Mouse (Mus musculus) macrophage (primary cell): ENCODE results near the gene Aqp9. TPM values are rescaled to one million over a fixed set of nuclear protein-coding genes. Genes with fewer than 3 reads are reported as not detected.

Experiments
- H3K27ac ChIP-seq: fragments of 350-480 bp; formaldehyde crosslinking; 2 replicates; pipeline ENCODE4 v1.9.0; 2021
- H3K36me3 ChIP-seq: fragments of 350-480 bp; formaldehyde crosslinking; 2 replicates; pipeline ENCODE4 v1.9.0; 2021; ENCODE audit errors: inconsistent target
- H3K4me3 ChIP-seq: fragments of 350-480 bp; formaldehyde crosslinking; 2 replicates; pipeline ENCODE4 v1.9.0; 2021; ENCODE audit errors: inconsistent target
- H3K79me2 ChIP-seq: fragments of 350-480 bp; formaldehyde crosslinking; 2 replicates; pipeline ENCODE4 v1.9.0; 2021; ENCODE audit errors: inconsistent target
- WGBS: methylation state at CpG from one replicate; pipeline ENCODE4 v1.1.7; 2026; ENCODE audit warnings: inconsistent platforms; ENCODE audit not compliant: missing documents; 5-methylcytosine and 5-hydroxymethylcytosine counted together
- polyA plus RNA-seq: library from polyadenylated mRNA; stranded (reverse); fragments of 250-400 nt; gene quantifications from 3 replicates; pipeline ENCODE4 v1.2.4, GENCODE M21; 2018; ENCODE audit warnings: inconsistent platforms
- total RNA-seq, 78 experiments: library from RNA; depleted of rRNA; stranded (reverse); fragments of 250-400 nt; gene quantifications; 1 replicate in 9 of 78; 2 replicates in 24 of 78; 3 replicates in 43 of 78; 4 replicates in 2 of 78; pipeline ENCODE4 v1.2.4; 2018; ENCODE audit warnings: inconsistent platforms in 56 of 78

The Aqp9 gene
- total RNA-seq (2018; cell fraction: chromatin; rRNA removed): 1 to 10 TPM in 1 of 26 experiments, under 1 TPM in 7, not detected in 18; 0.16 to 2.6 (median 0.58) TPM
- total RNA-seq (2018; cell fraction: cytosol; rRNA removed): 1 to 10 TPM in 5 of 26 experiments, under 1 TPM in 20, not detected in 1; 0.06 to 2.0 (median 0.23) TPM
- 1 to 10 TPM in 10 of 26 experiments, under 1 TPM in 4, not detected in 12; 0.27 to 4.6 (median 1.2) TPM for total RNA-seq (2018; cell fraction: nucleus; rRNA removed)
- 0.21 to 0.23 TPM in 2 of 3 replicates, not detected in the other for polyA plus RNA-seq

- H3K27ac ChIP-seq: peak within 1 kb of the TSS; percentile 36
- no peaks in the 10 kb centered on the region for H3K79me2 ChIP-seq
- WGBS: 83% methylated on average over 12 of the region's 12 CpGs
- H3K36me3 ChIP-seq: no peaks in the 10 kb centered on the region
- no peak within 1 kb of the TSS for H3K4me3 ChIP-seq
These were observed at the start of gene Aqp9 for GRCm38 (mm10) chr9:71168511-71168910. Gene Aqp9, minus strand, starts transcription at chr9:71168682.

DNA sequence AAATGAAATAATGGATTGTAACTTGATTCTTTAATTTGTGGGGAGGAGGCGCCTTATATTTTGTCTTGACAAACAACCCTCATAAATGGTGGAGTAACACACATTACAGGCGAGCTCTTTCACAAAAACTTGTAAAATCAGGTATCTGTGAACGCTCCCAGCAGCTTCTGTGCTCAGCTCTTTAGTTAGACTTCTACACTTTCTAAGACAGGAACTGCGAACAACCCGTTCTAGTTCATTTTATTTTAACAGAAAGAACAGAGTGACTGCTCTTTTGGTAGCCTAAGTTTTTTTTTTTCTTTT, 49.3 kb upstream of the Aqp9 start:
- no peak overlapping the region for H3K27ac ChIP-seq
- no peaks in the 10 kb centered on the region for H3K36me3 ChIP-seq
- WGBS: 36% methylated on average over 5 of the region's 5 CpGs
- H3K79me2 ChIP-seq: no peaks in the 10 kb centered on the region
- H3K4me3 ChIP-seq: no peak overlapping the region

DNA sequence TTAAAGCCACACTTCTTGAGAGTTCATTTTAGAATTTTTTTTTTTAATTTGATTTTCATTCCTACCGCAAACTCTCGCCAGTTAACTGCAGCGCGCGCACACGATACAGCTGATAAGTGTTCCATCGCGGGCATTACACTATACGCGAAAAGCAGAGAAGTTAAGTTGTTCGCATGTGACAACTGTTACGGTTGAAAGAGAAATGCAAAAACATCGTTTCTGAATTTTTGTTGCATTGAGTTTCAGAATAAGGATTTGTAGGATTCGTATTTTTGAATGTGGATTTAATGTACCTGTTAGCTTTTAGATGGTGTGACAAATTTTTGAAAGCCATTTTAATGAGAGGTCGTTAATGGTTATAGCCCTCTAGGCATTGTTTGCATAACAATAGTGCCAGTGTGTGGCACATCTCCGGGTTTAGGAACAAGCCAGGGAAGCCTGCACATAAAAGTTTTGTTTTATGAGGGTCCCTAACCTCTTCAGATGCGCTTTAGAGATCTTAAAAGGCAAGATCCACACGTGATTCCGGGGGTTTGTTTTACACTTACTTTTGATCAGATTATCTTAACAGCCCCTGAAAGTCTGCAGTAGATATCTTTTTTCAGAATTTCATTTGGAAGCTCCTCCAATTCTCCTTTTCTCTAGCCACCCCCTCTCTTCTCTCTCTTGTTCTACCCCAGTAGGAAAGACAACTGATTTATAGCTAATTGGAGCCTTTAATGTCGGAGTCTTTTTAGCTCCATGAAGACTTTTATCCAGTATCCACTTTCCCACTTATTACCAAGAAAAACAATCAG, 48.7 kb upstream of the Aqp9 start:
- no peak overlapping the region for H3K27ac ChIP-seq
- WGBS: 6% methylated on average over 20 of the region's 20 CpGs

GRCm38 (mm10) chr9:71216036-71216995, 47.8 kb upstream of the Aqp9 start:
- WGBS: 3% methylated on average over 57 of the region's 57 CpGs
- H3K4me3 ChIP-seq: no peak overlapping the region
- no peaks in the 10 kb centered on the region for H3K79me2 ChIP-seq
- no peaks in the 10 kb centered on the region for H3K36me3 ChIP-seq
- H3K27ac ChIP-seq: no peak overlapping the region

More for the DNA sequence above, 48.7 kb upstream of the Aqp9 start:
- Histone ChIP-seq H3K4me3 (no peak overlapping the region), H3K36me3 (no peaks in the 10 kb centered on the region), H3K79me2 (no peaks in the 10 kb centered on the region)

- Histone ChIP-seq H3K36me3 (no peaks in the 10 kb centered on the region), H3K4me3 (no peak within 1 kb of the TSS), H3K27ac (no peak within 1 kb of the TSS), H3K79me2 (no peaks in the 10 kb centered on the region)
- 3% methylated on average over 79 of the region's 97 CpGs for WGBS
These were observed 47.0 kb upstream of the Aqp9 start, which contains the start of gene Aldh1a2 for GRCm38 (mm10) chr9:71215248-71216035. Gene Aldh1a2, plus strand, starts transcription at chr9:71215789.

GRCm38 (mm10) chr9:71213636-71214035, 45.2 kb upstream of the Aqp9 start:
- H3K79me2 ChIP-seq: no peaks in the 10 kb centered on the region
- 23% methylated on average over 4 of the region's 4 CpGs for whole genome bisulfite sequencing
- no peak overlapping the region for H3K4me3 ChIP-seq
- H3K36me3 ChIP-seq: no peaks in the 10 kb centered on the region
- H3K27ac ChIP-seq: no peak overlapping the region

- Histone ChIP-seq H3K4me3 (no peak overlapping the region), H3K36me3 (no peaks in the 10 kb centered on the region), H3K79me2 (no peaks in the 10 kb centered on the region), H3K27ac (no peak overlapping the region)
- WGBS: 13% methylated on average over 2 of the region's 2 CpGs
These were observed 42.4 kb upstream of the Aqp9 start for GRCm38 (mm10) chr9:71210870-71211269.

- no peaks in the 10 kb centered on the region for H3K79me2 ChIP-seq
- no peaks in the 10 kb centered on the region for H3K36me3 ChIP-seq
- 69% methylated on average over 3 of the region's 3 CpGs for WGBS
- no peak overlapping the region for H3K4me3 ChIP-seq
- H3K27ac ChIP-seq: no peak overlapping the region
These were observed 40.8 kb upstream of the Aqp9 start for GRCm38 (mm10) chr9:71209299-71209698.

GRCm38 (mm10) chr9:71202265-71202664, 33.8 kb upstream of the Aqp9 start:
- H3K27ac ChIP-seq: no peak overlapping the region
- WGBS: 51% methylated on average over 4 of the region's 4 CpGs
- no peak overlapping the region for H3K4me3 ChIP-seq

DNA sequence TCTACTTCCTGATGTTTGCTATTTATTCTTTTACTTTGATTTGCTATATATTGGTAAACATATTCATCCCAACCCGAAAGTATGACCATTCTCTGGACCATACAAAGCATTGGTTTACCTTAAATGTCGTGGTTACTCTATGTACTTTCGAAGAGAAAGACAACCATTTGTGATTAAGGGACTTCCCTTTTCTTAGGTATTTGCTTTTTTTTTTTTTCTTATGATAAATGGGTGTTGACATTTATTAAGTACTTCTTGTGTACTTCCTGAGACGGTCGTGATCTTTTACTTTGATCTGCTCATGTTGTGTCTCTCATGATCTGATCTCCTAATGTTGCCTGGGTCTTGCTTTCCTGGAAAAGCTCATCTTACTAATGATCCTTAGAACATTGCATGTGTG, 30.3 kb upstream of the Aqp9 start:
- H3K27ac ChIP-seq: no peak overlapping the region
- no peak overlapping the region for H3K4me3 ChIP-seq
- no peaks in the 10 kb centered on the region for H3K79me2 ChIP-seq
- WGBS: 27% methylated on average over 5 of the region's 5 CpGs
- no peaks in the 10 kb centered on the region for H3K36me3 ChIP-seq

More at GRCm38 (mm10) chr9:71202265-71202664, 33.8 kb upstream of the Aqp9 start:
- no peaks in the 10 kb centered on the region for H3K36me3 ChIP-seq
- H3K79me2 ChIP-seq: no peaks in the 10 kb centered on the region

DNA sequence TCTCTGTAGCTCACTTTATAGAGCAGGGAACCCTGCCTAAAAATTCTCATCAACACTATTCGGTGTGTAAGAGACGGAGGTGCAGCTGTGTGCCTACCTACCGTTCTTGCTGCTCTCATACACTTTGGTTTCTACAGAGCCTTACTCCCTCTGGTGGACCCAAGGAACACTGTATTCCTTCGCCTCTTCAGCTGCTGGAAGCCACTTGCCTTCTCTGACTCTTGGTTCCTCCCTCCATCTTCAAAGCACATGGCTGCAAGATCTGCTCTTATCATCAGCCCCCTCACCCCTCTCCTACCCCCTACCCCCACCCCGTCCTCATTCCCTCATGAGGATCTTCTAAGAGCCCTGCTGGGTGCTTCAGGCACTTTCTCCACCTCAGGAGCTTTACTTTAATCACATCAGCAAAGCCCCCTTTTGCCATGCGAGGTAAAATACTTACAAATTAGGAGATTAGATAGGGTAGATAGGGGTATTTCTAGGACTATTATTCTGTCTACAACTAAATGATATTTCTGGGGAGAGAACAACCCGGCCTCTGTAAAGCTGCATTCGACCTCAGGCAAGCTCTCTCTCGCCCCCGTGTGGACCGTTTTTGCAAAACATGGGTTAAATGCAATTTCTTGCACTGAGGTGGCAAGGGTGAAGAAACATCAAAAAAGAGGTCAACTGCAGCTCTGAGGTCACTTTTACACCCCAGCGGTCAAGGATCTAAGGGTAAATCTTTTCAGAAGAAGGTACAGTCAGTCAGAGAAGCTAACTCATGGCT, 20.3 kb upstream of the Aqp9 start:
- no peak overlapping the region for H3K27ac ChIP-seq
- no peaks in the 10 kb centered on the region for H3K36me3 ChIP-seq
- 2% methylated on average over 12 of the region's 12 CpGs for WGBS
- no peaks in the 10 kb centered on the region for H3K79me2 ChIP-seq
- H3K4me3 ChIP-seq: no peak overlapping the region

- WGBS: 8% methylated on average over 7 of the region's 7 CpGs
- Histone ChIP-seq H3K36me3 (no peaks in the 10 kb centered on the region), H3K4me3 (no peak overlapping the region), H3K27ac (no peak overlapping the region), H3K79me2 (no peaks in the 10 kb centered on the region)
These were observed 18.9 kb upstream of the Aqp9 start for GRCm38 (mm10) chr9:71187396-71187795.

GRCm38 (mm10) chr9:71185823-71186222, 17.3 kb upstream of the Aqp9 start:
- Histone ChIP-seq H3K4me3 (no peak overlapping the region), H3K36me3 (no peaks in the 10 kb centered on the region), H3K27ac (no peak overlapping the region), H3K79me2 (no peaks in the 10 kb centered on the region)
- WGBS: 100% methylated on average over 2 of the region's 2 CpGs
